Mouse (Mus musculus): ENCODE data around the gene Ap2a1. TPM values are rescaled to one million over a fixed set of nuclear protein-coding genes. Genes with fewer than 3 reads are reported as not detected.

Ap2a1 gene
- 69.9 and 91.7 TPM in 2 replicates for polyA plus RNA-seq (2012; rRNA removed)

DNA sequence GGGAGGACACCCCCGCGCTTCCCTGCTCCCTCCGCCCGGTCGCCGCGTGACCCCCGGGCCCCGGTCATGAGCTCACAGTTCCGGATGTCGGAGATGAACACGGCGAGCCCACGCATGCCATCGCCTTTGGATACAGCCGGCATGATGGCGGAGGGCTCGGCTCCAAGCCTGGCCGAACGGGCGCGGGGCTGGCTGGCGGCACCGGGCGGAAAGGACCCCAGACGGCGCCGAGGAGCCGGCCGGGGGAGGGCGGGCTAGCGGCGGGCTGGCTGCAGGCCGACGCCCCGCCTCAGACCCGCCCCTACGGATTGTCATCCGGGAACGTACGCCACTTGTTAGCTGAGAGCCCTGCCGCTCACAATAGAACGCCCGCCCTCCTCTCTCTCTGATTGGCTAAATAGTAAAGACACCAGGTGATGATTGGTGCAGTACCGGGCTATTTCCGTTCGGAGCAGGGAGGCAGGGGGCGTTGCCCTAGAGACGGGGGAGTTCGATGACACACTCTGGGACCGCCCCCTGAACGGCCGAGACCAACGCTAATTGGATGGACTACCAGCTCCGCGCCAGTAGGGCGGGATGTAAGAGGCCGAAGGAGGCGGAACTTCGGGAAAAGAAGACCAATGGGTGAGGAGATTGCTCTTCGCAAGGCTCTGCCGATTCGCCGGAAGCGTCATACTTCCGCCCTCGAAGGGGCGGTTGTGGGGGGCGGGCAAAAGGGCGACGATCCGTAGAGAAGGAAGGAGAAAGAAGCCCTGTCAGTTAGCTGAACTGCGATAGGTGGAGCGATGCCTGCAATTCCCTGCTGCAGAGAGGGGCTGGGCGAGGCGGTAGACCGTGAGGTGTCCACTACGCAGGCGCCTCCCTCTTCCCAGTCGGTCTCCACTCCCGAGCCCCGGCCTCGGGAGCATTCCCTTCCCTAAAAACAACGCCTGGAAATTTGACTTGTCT, at the start of gene Ap2a1:
Gene Ap2a1, minus strand, starts transcription at position 293 of the 948 bp plus-strand sequence.
- no peaks in the 10 kb centered on the region for H3K27me3 ChIP-seq (ENCODE audit: control insufficient read depth, insufficient read depth, low read length)
- no peaks in the 10 kb centered on the region for H3K36me3 ChIP-seq (ENCODE audit: control insufficient read depth, insufficient read depth, low read length)
- under 1% methylated on average over 83 of the region's 84 CpGs for WGBS
- DNase-seq (ENCODE audit: low read depth in 1 of 2, low spot score in 2 of 2) = peak; percentile 100
- H3K4me1 ChIP-seq (ENCODE audit: control insufficient read depth, insufficient read depth, insufficient read length) = peaks cover 3% of the 10 kb centered on the region; the same call in 1 of the 2 replicates
- peak within 1 kb of the TSS; percentile 82 for H3K27ac ChIP-seq (ENCODE audit: insufficient read depth, low read length)
- H3K4me3 ChIP-seq (ENCODE audit: extremely low read depth, insufficient read depth, insufficient read length) = peak within 1 kb of the TSS; percentile 88
- TF ChIP-seq POLR2A (IDR thresholded peaks at IDR 0.05; ENCODE audit: low read depth, low read length) (peak; percentile 50), CTCF (IDR thresholded peaks at IDR 0.05; ENCODE audit: extremely low read depth, insufficient read depth, insufficient read length, insufficient replicate concordance) (no peak)

GRCm38 (mm10) chr7:44978300-44978699, 49.0 kb upstream of the Ap2a1 start:
- Histone ChIP-seq H3K27me3 (ENCODE audit: control insufficient read depth, insufficient read depth, low read length) (no peaks in the 10 kb centered on the region), H3K4me1 (ENCODE audit: control insufficient read depth, insufficient read depth, insufficient read length) (no peaks in the 10 kb centered on the region), H3K27ac (ENCODE audit: insufficient read depth, low read length) (no peak overlapping the region), H3K4me3 (ENCODE audit: extremely low read depth, insufficient read depth, insufficient read length) (no peak overlapping the region), H3K36me3 (ENCODE audit: control insufficient read depth, insufficient read depth, low read length) (peaks cover 35% of the 10 kb centered on the region)
- no peak for DNase-seq (ENCODE audit: low read depth in 1 of 2, low spot score in 2 of 2)
- TF ChIP-seq CTCF (IDR thresholded peaks at IDR 0.05; ENCODE audit: extremely low read depth, insufficient read depth, insufficient read length, insufficient replicate concordance) (no peak), POLR2A (IDR thresholded peaks at IDR 0.05; ENCODE audit: low read depth, low read length) (no peak)
- WGBS = 88% methylated on average over 3 of the region's 3 CpGs

- peaks cover 10% of the 10 kb centered on the region; the same call in 1 of the 2 replicates for H3K4me1 ChIP-seq (ENCODE audit: control insufficient read depth, insufficient read depth, insufficient read length)
- no peaks in the 10 kb centered on the region for H3K27me3 ChIP-seq (ENCODE audit: control insufficient read depth, insufficient read depth, low read length)
- no peak for DNase-seq (ENCODE audit: low read depth in 1 of 2, low spot score in 2 of 2)
- WGBS = 63% methylated on average over 6 of the region's 6 CpGs
- no peak overlapping the region for H3K4me3 ChIP-seq (ENCODE audit: extremely low read depth, insufficient read depth, insufficient read length)
- TF ChIP-seq CTCF (IDR thresholded peaks at IDR 0.05; ENCODE audit: extremely low read depth, insufficient read depth, insufficient read length, insufficient replicate concordance) = no peak
- no peak for TF ChIP-seq POLR2A (IDR thresholded peaks at IDR 0.05; ENCODE audit: low read depth, low read length)
- H3K27ac ChIP-seq (ENCODE audit: insufficient read depth, low read length) = no peak overlapping the region
- H3K36me3 ChIP-seq (ENCODE audit: control insufficient read depth, insufficient read depth, low read length) = peaks cover 18% of the 10 kb centered on the region
Observed at GRCm38 (mm10) chr7:44975117-44975419, 45.8 kb upstream of the Ap2a1 start.

DNA sequence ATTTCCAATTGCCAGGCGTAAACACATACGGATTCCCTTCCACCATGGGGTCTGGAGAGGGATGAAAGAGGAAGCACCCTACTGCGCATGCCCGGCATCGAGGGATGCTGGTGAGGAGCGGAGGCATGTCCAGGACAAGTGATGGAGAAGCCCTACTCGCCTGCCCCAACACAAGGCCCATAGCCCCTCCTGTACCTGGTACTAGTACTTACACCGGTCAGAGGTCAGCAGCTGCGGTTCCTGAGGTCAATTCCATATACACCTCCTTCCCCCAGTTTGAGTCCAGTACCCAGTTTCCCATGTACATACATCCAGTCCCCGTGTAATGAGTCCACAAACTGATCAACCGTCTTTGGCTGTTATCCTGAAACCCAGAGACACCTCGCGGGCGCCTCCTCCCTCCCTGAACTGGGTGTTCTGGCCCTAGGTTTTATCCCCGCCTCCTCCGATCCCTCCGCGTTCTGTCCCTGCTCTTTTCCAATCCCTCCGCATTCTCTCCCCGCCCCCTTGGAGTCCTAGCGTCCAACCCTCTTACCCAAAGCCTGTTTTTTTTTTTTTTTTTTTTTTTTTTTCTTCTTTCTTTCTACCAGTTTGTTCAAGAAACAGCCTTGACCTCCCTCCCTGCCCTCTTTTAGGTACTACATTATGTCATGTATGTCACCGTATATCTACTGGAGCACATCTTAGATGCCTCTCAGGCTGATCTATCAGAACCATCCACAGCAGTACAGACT, 45.3 kb upstream of the Ap2a1 start, which contains the start of gene Cpt1c:
Gene Cpt1c, minus strand, starts transcription at position 469 of the 734 bp plus-strand sequence.
- Histone ChIP-seq H3K27me3 (ENCODE audit: control insufficient read depth, insufficient read depth, low read length) (no peaks in the 10 kb centered on the region), H3K4me3 (ENCODE audit: extremely low read depth, insufficient read depth, insufficient read length) (peak within 1 kb of the TSS; percentile 25; the same call in 1 of the 2 replicates), H3K4me1 (ENCODE audit: control insufficient read depth, insufficient read depth, insufficient read length) (peaks cover 10% of the 10 kb centered on the region; the same call in 1 of the 2 replicates), H3K27ac (ENCODE audit: insufficient read depth, low read length) (no peak within 1 kb of the TSS), H3K36me3 (ENCODE audit: control insufficient read depth, insufficient read depth, low read length) (peaks cover 18% of the 10 kb centered on the region)
- no peak for TF ChIP-seq POLR2A (IDR thresholded peaks at IDR 0.05; ENCODE audit: low read depth, low read length)
- no peak for TF ChIP-seq CTCF (IDR thresholded peaks at IDR 0.05; ENCODE audit: extremely low read depth, insufficient read depth, insufficient read length, insufficient replicate concordance)
- DNase-seq (ENCODE audit: low read depth in 1 of 2, low spot score in 2 of 2) = no peak
- WGBS = 19% methylated on average over 22 of the region's 22 CpGs

DNA sequence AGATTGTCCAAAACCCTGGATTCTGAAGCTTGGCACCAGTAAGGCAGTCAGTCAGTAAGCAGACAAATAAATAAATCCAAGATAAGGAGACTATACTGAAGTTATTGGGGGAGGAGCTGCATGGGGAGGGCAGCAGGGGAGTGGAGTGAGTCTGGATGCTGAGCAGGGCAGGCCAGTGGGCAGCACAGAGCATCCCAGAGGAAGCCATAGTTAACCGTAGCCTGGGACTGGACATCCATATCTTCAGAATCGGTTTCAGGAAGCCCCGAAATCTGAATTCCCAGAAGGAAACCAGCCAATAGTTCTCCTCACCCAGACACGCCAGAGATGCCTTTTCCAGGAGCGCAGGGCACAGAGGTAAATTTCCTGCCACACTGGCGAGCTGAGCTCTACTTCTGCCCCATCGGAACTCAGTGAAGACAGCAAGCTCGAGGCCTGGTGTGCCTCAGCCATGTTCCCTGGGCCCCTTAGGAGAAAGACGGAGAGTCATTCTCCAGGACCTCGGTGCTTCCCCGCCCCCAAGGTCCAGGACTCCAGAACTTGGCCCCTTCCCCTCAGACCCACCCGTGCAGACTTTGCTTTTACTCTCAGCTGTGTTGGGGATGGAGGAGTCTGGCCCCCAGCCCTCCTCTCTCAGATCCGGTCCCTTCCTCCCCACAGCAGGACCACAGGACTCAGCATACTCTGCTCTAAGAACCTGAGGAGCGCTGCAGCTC, 44.3 kb upstream of the Ap2a1 start:
- Histone ChIP-seq H3K4me1 (ENCODE audit: control insufficient read depth, insufficient read depth, insufficient read length) (peaks cover 10% of the 10 kb centered on the region; the same call in 1 of the 2 replicates), H3K27ac (ENCODE audit: insufficient read depth, low read length) (no peak overlapping the region), H3K27me3 (ENCODE audit: control insufficient read depth, insufficient read depth, low read length) (no peaks in the 10 kb centered on the region), H3K4me3 (ENCODE audit: extremely low read depth, insufficient read depth, insufficient read length) (no peak overlapping the region), H3K36me3 (ENCODE audit: control insufficient read depth, insufficient read depth, low read length) (peaks cover 12% of the 10 kb centered on the region)
- TF ChIP-seq CTCF (IDR thresholded peaks at IDR 0.05; ENCODE audit: extremely low read depth, insufficient read depth, insufficient read length, insufficient replicate concordance) = no peak
- TF ChIP-seq POLR2A (IDR thresholded peaks at IDR 0.05; ENCODE audit: low read depth, low read length) = no peak
- WGBS = 70% methylated on average over 14 of the region's 14 CpGs
- no peak for DNase-seq (ENCODE audit: low read depth in 1 of 2, low spot score in 2 of 2)

GRCm38 (mm10) chr7:44971142-44971541, 41.8 kb upstream of the Ap2a1 start:
- Histone ChIP-seq H3K27ac (ENCODE audit: insufficient read depth, low read length) (no peak overlapping the region), H3K4me1 (ENCODE audit: control insufficient read depth, insufficient read depth, insufficient read length) (peaks cover 10% of the 10 kb centered on the region; the same call in 1 of the 2 replicates), H3K4me3 (ENCODE audit: extremely low read depth, insufficient read depth, insufficient read length) (no peak overlapping the region), H3K27me3 (ENCODE audit: control insufficient read depth, insufficient read depth, low read length) (no peaks in the 10 kb centered on the region), H3K36me3 (ENCODE audit: control insufficient read depth, insufficient read depth, low read length) (no peaks in the 10 kb centered on the region; the same call in 1 of the 2 replicates)
- 75% methylated on average over 7 of the region's 7 CpGs for WGBS
- no peak for TF ChIP-seq CTCF (IDR thresholded peaks at IDR 0.05; ENCODE audit: extremely low read depth, insufficient read depth, insufficient read length, insufficient replicate concordance)
- no peak for TF ChIP-seq POLR2A (IDR thresholded peaks at IDR 0.05; ENCODE audit: low read depth, low read length)
- DNase-seq (ENCODE audit: low read depth in 1 of 2, low spot score in 2 of 2) = no peak
